Mouse (Mus musculus): ENCODE measurements around the gene Jak1. TPM values are rescaled to one million over a fixed set of nuclear protein-coding genes. Genes with fewer than 3 reads are reported as not detected.

The Jak1 gene
- polyA plus RNA-seq, 1 experiment from 2014 or later, result 48.3 TPM

Other genes starting within 250 kb of the Jak1 start
- not detected in 2 replicates for gene Gm10577, start 244.6 kb downstream of the Jak1 start, polyA plus RNA-seq (2015; fragmentation: Nextera tagmentation; extraction: Ambion mirVana)
- gene Raver2, start 196.3 kb downstream of the Jak1 start, polyA plus RNA-seq (2015; fragmentation: Nextera tagmentation; extraction: Ambion mirVana), result 0.29 and 0.40 TPM in 2 replicates
- gene Ak4, start 154.0 kb upstream of the Jak1 start, polyA plus RNA-seq (2015; fragmentation: Nextera tagmentation; extraction: Ambion mirVana), result 21.1 and 24.3 TPM in 2 replicates
- 0.13 and 0.26 TPM in 2 replicates for gene Dnajc6, start 231.4 kb upstream of the Jak1 start, polyA plus RNA-seq (2015; fragmentation: Nextera tagmentation; extraction: Ambion mirVana)

Data from liver, embryonic 16.5 days (tissue).